Mouse (Mus musculus): ENCODE measurements at regions not wholly inside any gene's neighbourhood (a gene's known extent, or its start where the extent isn't known, plus 50 kb on each side); places are given as distances from the start of the nearest gene placed in this dataset.
A peak's percentile ranks its signal among the peaks of the same experiment; 100 is the strongest.

GRCm38 (mm10) chr6:51036956-51037355 is 382.7 kb upstream of the Npvf start:
- no peak overlapping the region for H3K4me2 ChIP-seq
- H3K9me3 ChIP-seq (replicated peaks) = no peaks in the 10 kb centered on the region
- no peak overlapping the region for H3K9ac ChIP-seq
- 0 out of 2 replicates have a peak overlapping the region, but pooled peaks have one; percentile 33 for H3K27ac ChIP-seq
- WGBS = 60% methylated on average over 4 of the region's 4 CpGs
- no peaks in the 10 kb centered on the region for H3K36me3 ChIP-seq
- no peak overlapping the region for H3K4me3 ChIP-seq
- no peaks in the 10 kb centered on the region for H3K27me3 ChIP-seq
- no peak for ATAC-seq (replicated peaks; ENCODE audit: insufficient number of reproducible peaks, insufficient read depth, low FRiP score, low read depth)
- H3K4me1 ChIP-seq (replicated peaks) = 0 out of 2 replicates have a peak, but pooled peaks cover 5% of the 10 kb centered on the region

GRCm38 (mm10) chr6:51039486-51040180 is 385.4 kb upstream of the Npvf start:
- no peak overlapping the region for H3K4me2 ChIP-seq

DNA sequence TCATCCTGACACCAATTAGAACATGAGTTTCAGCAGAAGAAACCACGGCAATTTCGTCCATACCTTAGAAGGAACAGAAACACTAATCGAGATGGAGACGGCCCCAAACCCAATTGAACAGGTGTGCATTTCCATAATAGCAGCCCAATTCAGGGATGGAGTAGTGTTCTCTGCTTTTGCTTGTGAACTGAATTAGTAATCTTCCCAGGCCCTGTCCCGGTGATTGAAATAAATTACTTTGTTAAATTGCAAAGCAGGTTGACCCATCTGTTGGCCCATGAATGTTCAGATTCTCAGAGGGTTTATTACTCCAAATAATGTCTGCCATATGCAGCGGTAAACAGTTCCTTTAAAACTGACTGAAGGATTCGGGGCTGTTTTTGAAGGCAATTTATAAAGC is 388.5 kb upstream of the Nfe2l3 start:
- H3K4me2 ChIP-seq = no peak overlapping the region
- no peak for ATAC-seq (replicated peaks; ENCODE audit: insufficient number of reproducible peaks, insufficient read depth, low FRiP score, low read depth)
- H3K9me3 ChIP-seq (replicated peaks) = no peaks in the 10 kb centered on the region
- no peaks in the 10 kb centered on the region for H3K36me3 ChIP-seq
- 93% methylated on average over 7 of the region's 7 CpGs for WGBS
- H3K4me3 ChIP-seq = no peak overlapping the region
- no peaks in the 10 kb centered on the region for H3K27me3 ChIP-seq
- H3K27ac ChIP-seq = no peak overlapping the region
- no peak overlapping the region for H3K9ac ChIP-seq
- no peaks in the 10 kb centered on the region for H3K4me1 ChIP-seq (replicated peaks)

More at GRCm38 (mm10) chr6:51039486-51040180, 385.4 kb upstream of the Npvf start:
- H3K4me1 ChIP-seq (replicated peaks) = no peaks in the 10 kb centered on the region
- ATAC-seq (replicated peaks; ENCODE audit: insufficient number of reproducible peaks, insufficient read depth, low FRiP score, low read depth) = no peak
- H3K27me3 ChIP-seq = no peaks in the 10 kb centered on the region
- H3K9me3 ChIP-seq (replicated peaks) = no peaks in the 10 kb centered on the region
- 83% methylated on average over 20 of the region's 20 CpGs for WGBS
- no peaks in the 10 kb centered on the region for H3K36me3 ChIP-seq
- H3K4me3 ChIP-seq = no peak overlapping the region
- no peak overlapping the region for H3K27ac ChIP-seq
- no peak overlapping the region for H3K9ac ChIP-seq

DNA sequence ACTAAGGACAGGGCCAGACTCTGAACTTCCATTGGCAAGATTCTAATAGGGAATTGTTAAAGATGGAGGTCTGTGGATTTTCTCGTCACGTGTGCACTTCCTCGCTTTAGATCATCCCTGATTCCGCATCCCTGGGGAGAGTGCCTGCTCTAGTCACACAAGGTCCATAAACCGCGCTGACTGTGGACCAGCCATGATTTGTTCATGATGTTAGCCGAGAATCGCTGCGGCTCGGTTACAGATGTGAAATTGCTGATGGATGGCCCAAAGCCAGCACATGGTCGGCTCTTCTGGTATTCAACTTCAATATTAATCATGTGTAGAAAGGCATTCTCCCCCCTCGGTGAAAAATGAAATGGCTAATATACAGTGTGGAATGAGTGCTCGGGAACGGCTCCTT is 387.6 kb upstream of the Nfe2l3 start:
- Histone ChIP-seq H3K4me1 (replicated peaks) (no peaks in the 10 kb centered on the region), H3K9me3 (replicated peaks) (no peaks in the 10 kb centered on the region), H3K27ac (no peak overlapping the region), H3K36me3 (no peaks in the 10 kb centered on the region), H3K27me3 (no peaks in the 10 kb centered on the region), H3K4me2 (no peak overlapping the region), H3K9ac (no peak overlapping the region), H3K4me3 (no peak overlapping the region)
- 78% methylated on average over 14 of the region's 14 CpGs for WGBS
- no peak for ATAC-seq (replicated peaks; ENCODE audit: insufficient number of reproducible peaks, insufficient read depth, low FRiP score, low read depth)

- no peak overlapping the region for H3K4me2 ChIP-seq
- no peaks in the 10 kb centered on the region for H3K36me3 ChIP-seq
- no peak overlapping the region for H3K4me3 ChIP-seq
- no peaks in the 10 kb centered on the region for H3K9me3 ChIP-seq (replicated peaks)
- no peak for ATAC-seq (replicated peaks; ENCODE audit: insufficient number of reproducible peaks, insufficient read depth, low FRiP score, low read depth)
- H3K4me1 ChIP-seq (replicated peaks) = no peaks in the 10 kb centered on the region
- H3K27ac ChIP-seq = no peak overlapping the region
- 54% methylated on average over 5 of the region's 5 CpGs for WGBS
- no peak overlapping the region for H3K9ac ChIP-seq
- H3K27me3 ChIP-seq = no peaks in the 10 kb centered on the region
These were observed 380.0 kb upstream of the Nfe2l3 start for GRCm38 (mm10) chr6:51052451-51052921.

DNA sequence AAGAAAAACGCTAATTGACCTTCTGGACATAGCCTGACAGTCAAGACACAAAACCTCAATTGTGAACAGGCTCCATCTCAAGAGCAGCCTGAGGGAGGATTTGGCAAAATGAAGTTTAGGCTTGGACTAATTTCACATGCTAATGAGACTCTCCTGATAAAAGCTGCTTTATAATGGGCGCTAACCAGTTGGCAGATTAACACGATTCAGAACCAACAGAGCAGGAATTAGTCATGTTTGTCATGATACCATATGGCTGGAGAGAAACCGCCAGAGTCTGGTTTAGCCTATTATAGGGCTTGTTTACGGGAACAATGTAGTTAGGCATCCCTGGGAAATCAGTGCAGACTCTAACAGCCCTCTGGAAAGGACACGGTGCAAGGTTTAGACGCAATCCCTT is 375.2 kb upstream of the Nfe2l3 start:
- H3K27me3 ChIP-seq = no peaks in the 10 kb centered on the region
- H3K4me2 ChIP-seq = no peak overlapping the region
- 50% methylated on average over 7 of the region's 7 CpGs for WGBS
- H3K4me1 ChIP-seq (replicated peaks) = 0 out of 2 replicates have a peak, but pooled peaks cover 2% of the 10 kb centered on the region
- no peak overlapping the region for H3K4me3 ChIP-seq
- no peak overlapping the region for H3K27ac ChIP-seq
- no peak for ATAC-seq (replicated peaks; ENCODE audit: insufficient number of reproducible peaks, insufficient read depth, low FRiP score, low read depth)
- H3K9me3 ChIP-seq (replicated peaks) = no peaks in the 10 kb centered on the region
- H3K36me3 ChIP-seq = no peaks in the 10 kb centered on the region
- H3K9ac ChIP-seq = no peak overlapping the region

DNA sequence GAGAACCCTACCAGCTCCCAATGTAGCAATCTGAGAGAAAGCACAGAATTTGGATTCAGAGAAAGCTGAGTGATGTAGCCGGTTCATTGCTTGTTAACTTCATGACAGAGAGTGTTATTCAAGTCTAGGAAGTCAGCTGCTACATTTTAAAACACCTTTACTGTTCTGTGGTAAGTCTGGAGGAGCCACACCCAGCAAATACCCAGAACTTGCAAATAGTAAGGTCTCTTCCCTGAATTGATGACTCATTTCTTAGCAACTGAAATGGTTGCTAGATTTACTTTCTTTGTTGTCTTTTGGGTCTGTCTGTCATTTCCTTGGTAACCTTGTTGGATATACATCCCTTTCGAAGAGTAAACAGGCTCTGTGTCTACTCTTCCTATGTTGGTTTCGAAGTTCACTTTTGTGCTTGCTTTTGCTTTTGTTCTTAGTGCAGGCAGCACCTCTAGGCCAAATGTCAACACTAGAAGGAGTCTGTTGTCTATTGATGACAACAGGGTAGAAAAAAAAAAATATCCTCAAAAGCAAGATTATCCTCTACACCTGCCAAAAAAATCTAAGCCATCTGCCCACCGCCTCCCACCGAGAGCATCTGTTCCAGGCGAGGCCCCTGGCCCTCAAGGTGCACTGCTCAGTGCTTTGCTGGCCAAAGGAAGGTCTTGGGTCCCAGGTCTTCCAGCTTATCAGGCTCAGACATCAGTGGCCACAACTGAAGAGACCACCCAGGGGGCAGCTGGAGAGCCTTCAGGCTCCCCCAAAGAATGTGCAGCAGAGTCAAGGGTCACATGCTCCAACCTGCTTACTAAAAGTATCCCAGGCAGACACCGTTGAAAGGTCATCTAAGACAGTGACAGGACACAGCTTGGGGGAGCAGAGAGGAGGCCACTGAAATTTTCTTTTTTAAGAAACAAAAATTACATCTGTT is 372.3 kb upstream of the Nfe2l3 start:
- no peak for ATAC-seq (replicated peaks; ENCODE audit: insufficient number of reproducible peaks, insufficient read depth, low FRiP score, low read depth)
- 65% methylated on average over 7 of the region's 7 CpGs for WGBS
- Histone ChIP-seq H3K4me3 (no peak overlapping the region), H3K27ac (no peak overlapping the region), H3K27me3 (no peaks in the 10 kb centered on the region), H3K36me3 (no peaks in the 10 kb centered on the region), H3K9me3 (replicated peaks) (no peaks in the 10 kb centered on the region), H3K4me1 (replicated peaks) (0 out of 2 replicates have a peak, but pooled peaks cover 2% of the 10 kb centered on the region), H3K9ac (no peak overlapping the region), H3K4me2 (no peak overlapping the region)

DNA sequence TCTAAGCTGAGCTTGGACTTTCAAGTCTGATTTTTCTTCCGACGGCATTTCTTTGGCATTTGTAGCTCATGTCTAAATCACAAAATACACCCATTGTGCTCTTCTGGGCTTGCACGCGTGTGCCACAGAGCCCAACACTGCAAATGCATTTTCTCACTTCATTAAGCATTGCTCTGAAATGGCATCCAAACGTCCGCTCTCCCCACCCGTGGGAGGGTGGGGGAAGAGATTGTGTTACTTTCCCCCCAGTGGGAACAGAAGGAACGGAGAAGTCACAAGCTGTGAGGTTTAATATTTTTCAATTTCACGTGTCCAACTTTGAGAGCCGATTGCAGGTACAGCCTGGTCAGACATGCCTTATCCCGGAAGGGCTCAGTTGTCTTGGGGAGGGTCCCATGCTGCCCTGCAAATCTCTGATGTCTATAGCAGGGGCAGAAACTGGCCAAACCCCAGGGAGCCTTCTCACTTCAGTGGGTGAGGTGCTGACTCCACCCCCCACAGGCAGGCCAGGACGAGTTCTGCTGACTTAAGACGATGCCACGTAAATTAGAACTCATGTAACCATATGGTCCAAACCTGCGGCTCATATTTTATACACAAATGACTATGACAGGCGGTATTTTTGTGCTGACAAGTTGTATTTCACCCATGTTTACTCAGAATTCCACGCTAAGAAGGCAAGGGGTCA is 371.5 kb upstream of the Nfe2l3 start:
- Histone ChIP-seq H3K27ac (no peak overlapping the region), H3K9ac (no peak overlapping the region), H3K27me3 (no peaks in the 10 kb centered on the region), H3K36me3 (no peaks in the 10 kb centered on the region), H3K4me2 (no peak overlapping the region), H3K4me1 (replicated peaks) (0 out of 2 replicates have a peak, but pooled peaks cover 2% of the 10 kb centered on the region), H3K9me3 (replicated peaks) (no peaks in the 10 kb centered on the region), H3K4me3 (no peak overlapping the region)
- ATAC-seq (replicated peaks; ENCODE audit: insufficient number of reproducible peaks, insufficient read depth, low FRiP score, low read depth) = no peak
- 57% methylated on average over 17 of the region's 17 CpGs for WGBS

- Histone ChIP-seq H3K4me3 (no peak overlapping the region), H3K9ac (no peak overlapping the region), H3K9me3 (replicated peaks) (no peaks in the 10 kb centered on the region), H3K36me3 (no peaks in the 10 kb centered on the region), H3K27ac (no peak overlapping the region), H3K27me3 (no peaks in the 10 kb centered on the region), H3K4me2 (no peak overlapping the region), H3K4me1 (replicated peaks) (0 out of 2 replicates have a peak, but pooled peaks cover 2% of the 10 kb centered on the region)
- no peak for ATAC-seq (replicated peaks; ENCODE audit: insufficient number of reproducible peaks, insufficient read depth, low FRiP score, low read depth)
- whole genome bisulfite sequencing = 55% methylated on average over 6 of the region's 6 CpGs
These were observed 367.3 kb upstream of the Nfe2l3 start for GRCm38 (mm10) chr6:51065156-51065555.

- no peak overlapping the region for H3K27ac ChIP-seq
- no peaks in the 10 kb centered on the region for H3K27me3 ChIP-seq
- peaks cover 2% of the 10 kb centered on the region; the same call in 1 of the 2 replicates for H3K4me1 ChIP-seq (replicated peaks)
- H3K4me3 ChIP-seq = no peak overlapping the region
- no peak overlapping the region for H3K9ac ChIP-seq
- no peaks in the 10 kb centered on the region for H3K36me3 ChIP-seq
- H3K4me2 ChIP-seq = no peak overlapping the region
- 84% methylated on average over 11 of the region's 11 CpGs for WGBS
- no peaks in the 10 kb centered on the region for H3K9me3 ChIP-seq (replicated peaks)
- ATAC-seq (replicated peaks; ENCODE audit: insufficient number of reproducible peaks, insufficient read depth, low FRiP score, low read depth) = no peak
These were observed 365.1 kb upstream of the Nfe2l3 start for GRCm38 (mm10) chr6:51067332-51067731.

DNA sequence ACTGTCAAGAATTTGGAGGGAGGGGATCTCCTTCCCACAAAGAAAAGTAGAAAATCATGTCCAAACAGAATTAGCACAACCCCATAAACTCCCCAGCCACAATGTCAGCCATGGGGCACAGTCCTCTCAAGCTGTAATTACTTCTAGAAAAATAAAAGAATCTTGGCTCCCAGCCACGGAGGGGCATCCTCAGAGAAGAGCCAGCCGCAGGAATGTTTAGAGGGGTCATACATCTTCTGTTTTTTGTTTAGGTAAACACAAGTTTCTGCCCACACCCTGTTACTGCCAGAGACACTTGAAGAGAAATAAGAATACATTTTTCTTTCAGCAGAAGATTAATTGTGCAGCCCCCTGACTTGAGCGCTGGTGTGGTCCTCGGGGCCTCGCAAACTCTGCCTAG is 362.5 kb upstream of the Nfe2l3 start:
- Histone ChIP-seq H3K9me3 (replicated peaks) (no peaks in the 10 kb centered on the region), H3K27me3 (no peaks in the 10 kb centered on the region), H3K9ac (no peak overlapping the region), H3K27ac (no peak overlapping the region), H3K4me3 (no peak overlapping the region), H3K4me2 (no peak overlapping the region), H3K4me1 (replicated peaks) (peaks cover 2% of the 10 kb centered on the region; the same call in 1 of the 2 replicates), H3K36me3 (no peaks in the 10 kb centered on the region)
- ATAC-seq (replicated peaks; ENCODE audit: insufficient number of reproducible peaks, insufficient read depth, low FRiP score, low read depth) = no peak
- 73% methylated on average over 5 of the region's 5 CpGs for WGBS

Measured in heart, embryonic 15.5 days (tissue).